Mouse (Mus musculus) lung, adult 2 months (tissue): ENCODE results near the gene Shisal2b. TPM values are rescaled to one million over a fixed set of nuclear protein-coding genes. Genes with fewer than 3 reads are reported as not detected.

Experiments used
- DNase-seq: peaks from one replicate; pipeline ENCODE4 v3.0.0; 2022
- H3K4me1 ChIP-seq: fragments of 200-500 bp; 2 replicates; pipeline ENCODE4 v1.6.1; 2011; ENCODE audit warnings: low read length; ENCODE audit not compliant: control insufficient read depth, insufficient read depth
- H3K4me3 ChIP-seq: fragments of 200-500 bp; replicated peaks from 2 replicates; pipeline ENCODE3; 2011; ENCODE audit warnings: low read depth, mild to moderate bottlenecking, control low read depth, low read length; ENCODE audit errors: extremely low read depth
- CTCF ChIP-seq: fragments of 200-500 bp; IDR thresholded peaks from 2 replicates; pipeline ENCODE4 v1.5.1; 2011; ENCODE audit warnings: mild to moderate bottlenecking, low read length, control low read depth; ENCODE audit not compliant: insufficient read depth
- POLR2A ChIP-seq: fragments of 200-500 bp; IDR thresholded peaks from 2 replicates; pipeline ENCODE4 v1.6.1; 2011; ENCODE audit warnings: low read depth, mild to moderate bottlenecking, control low read depth, low read length, borderline replicate concordance; ENCODE audit errors: extremely low read depth
- WGBS: fragments of 180-500 bp; shearing (Covaris S2); methylation state at CpG from one replicate; pipeline ENCODE4 v1.1.7; 2018; 5-methylcytosine and 5-hydroxymethylcytosine counted together
- polyA plus RNA-seq: library from polyadenylated mRNA; depleted of rRNA; stranded (reverse); fragments of >200 nt; gene quantifications from 2 replicates; pipeline ENCODE4 v1.2.3, GENCODE M21; 2012

The Shisal2b gene
- polyA plus RNA-seq, 1 experiment = not detected

GRCm38 (mm10) chr13:104866726-104867125 is 3.0 kb upstream of the Shisal2b start:
- Histone ChIP-seq H3K4me3 (no peak overlapping the region), H3K4me1 (no peaks in the 10 kb centered on the region; the same call in 1 of the 2 replicates)
- TF ChIP-seq POLR2A (no peak), CTCF (no peak)
- no peak for DNase-seq
- WGBS = 76% methylated on average over 5 of the region's 5 CpGs

DNA sequence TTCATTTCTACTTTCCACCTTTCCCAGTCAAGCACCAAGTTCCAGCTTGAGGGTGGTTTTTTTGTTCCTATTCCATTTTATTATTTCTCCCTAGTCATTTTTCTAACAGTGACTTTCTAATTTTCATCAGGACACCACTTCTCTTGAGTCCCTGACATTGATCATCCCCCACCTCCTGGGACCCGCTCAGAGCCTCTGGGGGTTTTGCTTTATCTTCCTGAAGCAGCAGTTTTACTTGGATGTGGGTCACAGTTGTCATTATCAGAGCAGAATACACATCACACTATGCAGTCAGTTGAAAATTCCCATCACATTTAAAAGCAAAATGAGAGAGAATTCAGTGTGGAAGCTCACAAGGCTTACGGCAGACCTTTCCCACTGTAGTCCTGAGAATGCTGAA is 10.0 kb downstream of the Shisal2b start:
- 75% methylated on average over 2 of the region's 2 CpGs for WGBS
- no peaks in the 10 kb centered on the region for H3K4me1 ChIP-seq
- H3K4me3 ChIP-seq = no peak overlapping the region

GRCm38 (mm10) chr13:104843295-104844089 is 20.2 kb downstream of the Shisal2b start:
- TF ChIP-seq CTCF (no peak), POLR2A (no peak)
- no peak for DNase-seq
- Histone ChIP-seq H3K4me1 (no peaks in the 10 kb centered on the region), H3K4me3 (no peak overlapping the region)
- WGBS = 83% methylated on average over 13 of the region's 13 CpGs

More for the DNA sequence above, 10.0 kb downstream of the Shisal2b start:
- no peak for DNase-seq
- no peak for TF ChIP-seq POLR2A
- TF ChIP-seq CTCF = no peak

- 54% methylated on average over 4 of the region's 4 CpGs for WGBS
- no peak for TF ChIP-seq CTCF
- no peak for TF ChIP-seq POLR2A
- Histone ChIP-seq H3K4me1 (no peaks in the 10 kb centered on the region), H3K4me3 (no peak overlapping the region)
- no peak for DNase-seq
Measured at GRCm38 (mm10) chr13:104841937-104842336, 21.8 kb downstream of the Shisal2b start.

DNA sequence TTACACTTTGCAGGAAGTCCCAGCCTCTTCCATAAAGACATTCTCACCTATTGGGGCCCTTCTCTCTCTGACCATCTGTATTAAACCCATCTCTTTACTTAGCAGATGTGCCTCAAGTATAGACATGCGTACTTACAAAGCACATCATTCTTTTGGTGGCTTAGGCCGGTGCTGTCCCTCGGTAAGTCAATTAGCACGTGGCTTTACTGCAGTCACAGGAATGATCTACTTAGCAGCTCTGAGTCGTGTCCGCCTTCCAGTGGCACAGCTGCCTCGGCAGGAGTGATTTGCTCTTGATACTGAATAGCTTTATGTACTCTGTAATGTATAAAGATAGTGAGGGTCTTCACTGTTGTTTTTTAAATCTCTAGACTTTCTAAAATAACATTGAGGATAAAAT is 26.1 kb downstream of the Shisal2b start:
- Histone ChIP-seq H3K4me3 (no peak overlapping the region), H3K4me1 (no peaks in the 10 kb centered on the region)
- TF ChIP-seq POLR2A (no peak), CTCF (no peak)
- 74% methylated on average over 7 of the region's 7 CpGs for WGBS
- no peak for DNase-seq

DNA sequence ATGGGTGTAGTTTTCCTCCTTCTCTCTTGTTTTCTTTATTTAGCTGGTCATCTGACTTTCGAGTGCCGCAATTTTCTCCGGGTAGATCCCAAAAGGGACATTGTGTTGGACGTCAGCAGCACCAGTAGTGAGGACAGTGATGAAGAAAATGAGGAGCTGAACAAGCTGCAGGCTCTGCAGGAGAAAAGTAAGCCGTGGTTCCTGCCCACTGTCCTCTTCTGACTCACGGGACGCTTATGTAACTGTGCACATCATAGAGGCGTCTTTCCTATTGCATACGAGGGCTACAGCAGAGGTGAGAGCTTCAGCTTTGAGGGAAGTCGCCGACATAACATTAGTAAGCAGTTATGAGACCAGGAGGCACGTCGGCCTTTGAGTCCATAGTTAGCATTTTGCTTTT is 30.9 kb downstream of the Shisal2b start:
- no peak for DNase-seq
- Histone ChIP-seq H3K4me3 (no peak overlapping the region), H3K4me1 (no peaks in the 10 kb centered on the region)
- 93% methylated on average over 13 of the region's 13 CpGs for WGBS
- TF ChIP-seq POLR2A (no peak), CTCF (no peak)

DNA sequence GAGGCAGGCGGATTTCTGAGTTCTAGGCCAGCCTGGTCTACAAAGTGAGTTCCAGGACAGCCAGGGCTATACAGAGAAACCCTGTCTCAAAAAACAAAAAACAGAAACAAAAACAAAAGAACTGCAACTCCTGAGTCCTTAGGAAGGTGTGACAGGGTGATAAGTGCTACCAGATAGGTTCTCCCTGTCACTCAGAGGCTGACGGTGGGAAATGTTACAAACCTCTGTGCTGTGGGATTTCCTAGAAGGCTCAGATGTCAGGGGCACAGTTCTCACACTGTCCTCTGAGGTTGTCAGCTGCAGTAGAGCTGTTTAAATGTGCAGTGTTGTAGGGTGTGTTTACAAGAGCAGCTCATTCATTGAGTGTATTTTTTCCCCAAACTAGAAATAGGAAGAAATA is 38.2 kb downstream of the Shisal2b start:
- TF ChIP-seq CTCF (no peak), POLR2A (no peak)
- 76% methylated on average over 2 of the region's 2 CpGs for WGBS
- Histone ChIP-seq H3K4me3 (no peak overlapping the region), H3K4me1 (no peaks in the 10 kb centered on the region)
- no peak for DNase-seq

DNA sequence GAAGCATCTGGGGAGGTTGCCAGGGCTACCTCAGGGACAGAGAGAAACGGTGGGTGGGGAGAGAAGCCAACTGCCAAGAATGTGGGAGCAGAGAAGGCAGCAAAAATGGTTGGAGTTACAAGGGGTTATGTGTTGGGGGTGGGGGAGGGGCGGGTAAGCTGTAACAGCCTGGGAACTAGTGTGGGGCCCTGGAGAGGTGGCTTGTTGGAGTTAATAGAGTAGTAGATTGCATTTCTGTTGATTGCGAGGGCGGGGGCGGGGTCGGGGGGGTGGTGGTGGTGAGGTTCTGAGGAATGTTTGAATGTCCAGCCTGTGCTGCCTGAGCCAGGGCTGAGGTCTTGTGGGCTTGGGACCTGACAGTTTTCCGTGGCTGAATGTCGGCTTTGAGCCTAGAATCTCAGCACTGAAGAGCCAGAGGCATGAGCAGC is 41.3 kb downstream of the Shisal2b start:
- TF ChIP-seq CTCF = no peak
- no peak for TF ChIP-seq POLR2A
- WGBS = 35% methylated on average over 8 of the region's 8 CpGs
- 0 out of 2 replicates have a peak, but pooled peaks cover 2% of the 10 kb centered on the region for H3K4me1 ChIP-seq
- H3K4me3 ChIP-seq = no peak overlapping the region
- no peak for DNase-seq

DNA sequence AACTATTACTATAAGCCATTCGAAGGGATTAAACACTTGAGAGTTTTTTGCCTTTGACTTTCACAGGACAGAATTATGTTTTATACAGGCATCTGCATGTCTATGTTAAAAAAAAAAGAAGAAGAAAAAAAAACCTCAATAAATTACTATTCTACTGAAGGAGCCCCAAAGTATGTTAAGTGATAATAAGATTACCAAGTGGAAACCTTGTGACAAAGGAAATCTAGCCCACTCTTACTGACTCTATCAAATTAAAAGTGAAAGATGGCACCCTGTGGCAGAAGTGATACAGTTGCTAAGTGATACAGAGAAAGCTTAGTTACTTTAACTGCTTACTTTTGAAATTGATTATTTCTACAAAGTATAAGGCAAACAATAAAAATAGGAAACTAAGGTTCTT is 41.8 kb downstream of the Shisal2b start:
- no peak overlapping the region for H3K4me3 ChIP-seq
- no peak for DNase-seq

GRCm38 (mm10) chr13:104821192-104821591 is 42.5 kb downstream of the Shisal2b start:
- no peak for DNase-seq
- Histone ChIP-seq H3K4me1 (0 out of 2 replicates have a peak, but pooled peaks cover 2% of the 10 kb centered on the region), H3K4me3 (no peak overlapping the region)
- TF ChIP-seq POLR2A (no peak), CTCF (no peak)

More for the DNA sequence above, 41.8 kb downstream of the Shisal2b start:
- H3K4me1 ChIP-seq = 0 out of 2 replicates have a peak, but pooled peaks cover 2% of the 10 kb centered on the region
- WGBS = 91% methylated on average over 1 of the region's 1 CpGs
- TF ChIP-seq POLR2A (no peak), CTCF (no peak)
